Mouse (Mus musculus): ENCODE data around the gene Efna4.

- TF ChIP-seq MYOG (IDR thresholded peaks at IDR 0.05; ENCODE audit: control insufficient read depth, extremely low read depth, insufficient read length) (no peak), CTCF (IDR thresholded peaks at IDR 0.05; ENCODE audit: control insufficient read depth, insufficient read depth, insufficient read length) (no peak), MAX (IDR thresholded peaks at IDR 0.05) (no peak), USF1 (IDR thresholded peaks at IDR 0.05; ENCODE audit: low read depth) (no peak), MYOD1 (IDR thresholded peaks at IDR 0.05; ENCODE audit: control insufficient read depth, insufficient read length, low read depth) (no peak), CEBPB (IDR thresholded peaks at IDR 0.05; ENCODE audit: low read depth) (no peak), FOSL1 (IDR thresholded peaks at IDR 0.05; ENCODE audit: insufficient read depth, low read length, poor library complexity, severe bottlenecking) (no peak)
These were observed 21.8 kb upstream of the Efna4 start for GRCm38 (mm10) chr3:89359630-89360029.

Data from C2C12 (cell line).